10 mouse cellular contexts compared by ENCODE assay signal in genomic region chr10:42962181-42962601, GRCm38 (mm10).
DNase-seq lines count a peak whose midpoint lies in the region; ATAC-seq lines count a peak whose summit lies in the region.
"Had no signal": no experiment of that assay in that cellular context is flagged by ENCODE, and none has a peak within 500 bp of the region (broad histone marks: within the 10 kb centered on the region; RNA-seq: fewer than 3 reads in every experiment).

No protein-coding gene starts in this region.

- H3K9me3 ChIP-seq in kidney, embryonic 14.5 days (ENCODE audit: control insufficient read depth, low read length): no peaks in the 10 kb centered on the region

- H3K4me1 ChIP-seq in kidney, embryonic 14.5 days (ENCODE audit: control insufficient read depth, insufficient read depth, low read length): peaks cover 3% of the 10 kb centered on the region; the same call in 1 of the 2 replicates

- 81% methylated on average over 6 of the region's 6 CpGs for WGBS in kidney, embryonic 14.5 days

- DNase-seq in kidney, adult 18-20 months: no peak
- peak; percentile 60 for DNase-seq in MEL-GATA-1-ER (ENCODE audit: extremely low read depth, low read depth)
- peak; percentile 52 for DNase-seq in kidney, postnatal 10 days
- peak; percentile 42 to 51 for DNase-seq in spleen, postnatal 36 days (ENCODE audit: low spot score in 2 of 2)
- no peak for DNase-seq in retina, embryonic 14.5 days (ENCODE audit: low spot score)
- DNase-seq in embryo, embryonic 11 days: no peak
- no peak for DNase-seq in gastrocnemius, postnatal 14 days
- DNase-seq: cerebellum, adult 18-20 months had no signal

- no peaks in the 10 kb centered on the region for H3K36me3 ChIP-seq in kidney, embryonic 14.5 days (ENCODE audit: control insufficient read depth, insufficient read depth, low read length)

- intact Hi-C loops in gastrocnemius, postnatal 14 days (cut with DNase I; ENCODE audit: low total_unique reads): no loop called here

- peaks cover 7% of the 10 kb centered on the region; the same call in 1 of the 2 replicates for H3K27me3 ChIP-seq in kidney, embryonic 14.5 days (ENCODE audit: control insufficient read depth, insufficient read depth, low read length)

- ATAC-seq in kidney, embryonic 14.5 days (ENCODE audit: low FRiP score, low TSS enrichment): peak; percentile 48; the same call in 1 of the 2 replicates

- H3K27ac ChIP-seq in kidney, embryonic 14.5 days (ENCODE audit: low read depth, low read length): no peak overlapping the region; the same call in 1 of the 2 replicates

- no peak overlapping the region for H3K4me2 ChIP-seq in kidney, embryonic 14.5 days (replicated peaks; ENCODE audit: low read depth, low read length)

- no peak overlapping the region for H3K4me3 ChIP-seq in kidney, embryonic 14.5 days (ENCODE audit: low read length)
- H3K4me3 ChIP-seq: myocyte had no signal

- no peak overlapping the region for H3K9ac ChIP-seq in kidney, embryonic 14.5 days (ENCODE audit: low read depth, low read length)

Comparison
In these comparisons a context has a peak if more than half of its experiments do, and no peak if none do; other contexts are left out.
1. DNase-seq: peak in MEL-GATA-1-ER (single experiment), kidney, postnatal 10 days (single experiment) and spleen, postnatal 36 days (2 of 2); none in kidney, adult 18-20 months (single experiment), retina, embryonic 14.5 days (single experiment), embryo, embryonic 11 days (single experiment) and gastrocnemius, postnatal 14 days (single experiment).